Mouse (Mus musculus): ENCODE data around the gene Eps8.

DNA sequence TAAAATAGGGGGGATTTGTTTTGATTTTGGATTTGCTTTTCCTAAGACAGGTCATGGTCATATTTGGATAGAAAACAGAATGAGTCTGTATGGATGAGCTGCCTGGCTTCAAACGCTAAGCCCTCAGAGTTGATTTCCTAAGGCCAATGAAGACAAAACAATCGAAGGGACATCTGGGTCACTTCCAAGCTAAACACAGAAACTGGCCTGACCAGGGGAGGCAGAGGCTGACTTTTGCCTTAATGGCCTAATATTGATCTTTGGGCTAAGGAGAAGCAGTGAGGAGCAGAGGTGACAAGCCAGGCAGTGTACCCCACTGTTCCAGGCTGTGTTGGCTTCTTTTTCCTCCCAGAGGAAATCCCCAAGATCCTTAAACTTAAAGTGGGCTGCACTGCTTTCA is 33.7 kb downstream of the Eps8 start:
- TF ChIP-seq EP300 (IDR thresholded peaks at IDR 0.05; ENCODE audit: low read depth): no peak
- TF ChIP-seq CTCF (IDR thresholded peaks at IDR 0.05; ENCODE audit: low read depth): no peak

All from liver, postnatal 0 days (tissue).